Mouse (Mus musculus): Measurements from ENCODE around the gene Mex3d. TPM values are rescaled to one million over a fixed set of nuclear protein-coding genes. Genes with fewer than 3 reads are reported as not detected.
"Not testable (repeated sequence)": the region's sequence is repeated elsewhere in the genome, so short reads cannot be mapped to it uniquely, and the experiment has no call there.

The Mex3d gene
- polyA plus RNA-seq, 1 experiment from 2014 or later, result 12.2 TPM

DNA sequence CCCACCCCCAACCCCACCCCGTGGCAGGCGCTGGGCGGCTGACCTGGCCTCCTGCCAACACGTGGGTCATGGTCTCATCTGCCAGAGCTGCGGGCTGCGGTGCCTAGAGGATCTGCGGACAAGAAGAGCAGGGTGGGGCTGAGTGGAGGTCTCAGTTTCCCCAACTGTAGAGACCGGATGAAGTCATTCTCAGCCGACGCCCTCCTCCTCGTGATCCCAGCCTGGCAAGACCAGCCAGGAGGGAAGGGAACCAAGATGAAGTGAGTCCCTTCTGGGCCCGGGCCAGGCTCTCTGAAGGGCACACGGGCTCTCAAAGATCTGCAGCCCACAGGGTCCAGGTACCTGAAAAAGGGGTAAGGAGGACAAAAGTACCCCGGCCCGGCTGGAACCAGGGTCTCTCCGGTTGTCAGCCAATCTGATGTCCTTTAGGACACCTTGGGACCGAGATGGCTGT, 39.9 kb downstream of the Mex3d start:
- Histone ChIP-seq H3K4me3 (ENCODE audit: low read depth, low read length) (no peak overlapping the region), H3K4me1 (ENCODE audit: control insufficient read depth, insufficient read depth, low read length) (0 out of 2 replicates have a peak, but pooled peaks cover 3% of the 10 kb centered on the region), H3K9me3 (ENCODE audit: control insufficient read depth, low read length) (no peaks in the 10 kb centered on the region), H3K9ac (replicated peaks; ENCODE audit: low read depth, low read length) (no peak overlapping the region), H3K27ac (ENCODE audit: low read depth, low read length) (no peak overlapping the region; the same call in 1 of the 2 replicates), H3K4me2 (ENCODE audit: low read depth, low read length) (no peak overlapping the region), H3K27me3 (ENCODE audit: control insufficient read depth, insufficient read depth, low read length) (peaks cover 58% of the 10 kb centered on the region), H3K36me3 (ENCODE audit: control insufficient read depth, insufficient read depth, low read length) (no peaks in the 10 kb centered on the region)
- 12% methylated on average over 15 of the region's 17 CpGs for WGBS
- no peak for ATAC-seq (ENCODE audit: low read depth)

DNA sequence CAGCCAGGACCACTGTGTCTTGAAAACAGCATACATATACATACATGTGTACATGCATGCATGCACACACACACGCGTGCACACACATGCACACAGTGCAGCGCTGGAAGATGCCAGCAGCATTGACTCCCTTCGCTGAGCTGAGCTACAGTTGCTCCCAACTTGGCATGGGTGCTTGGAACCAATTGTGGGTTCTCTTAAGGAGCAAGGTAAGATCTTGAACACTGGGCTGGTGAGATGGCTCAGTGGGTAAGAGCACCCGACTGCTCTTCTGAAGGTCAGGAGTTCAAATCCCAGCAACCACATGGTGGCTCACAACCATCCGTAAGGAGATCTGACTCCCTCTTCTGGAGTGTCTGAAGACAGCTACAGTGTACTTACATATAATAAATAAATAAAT, 41.5 kb downstream of the Mex3d start:
- not testable (repeated sequence) for H3K36me3 ChIP-seq (ENCODE audit: control insufficient read depth, insufficient read depth, low read length); H3K9me3 ChIP-seq (ENCODE audit: control insufficient read depth, low read length); H3K27ac ChIP-seq (ENCODE audit: low read depth, low read length); H3K4me1 ChIP-seq (ENCODE audit: control insufficient read depth, insufficient read depth, low read length); H3K4me3 ChIP-seq (ENCODE audit: low read depth, low read length); H3K9ac ChIP-seq (replicated peaks; ENCODE audit: low read depth, low read length); ATAC-seq (ENCODE audit: low read depth); H3K4me2 ChIP-seq (ENCODE audit: low read depth, low read length)
- H3K27me3 ChIP-seq (ENCODE audit: control insufficient read depth, insufficient read depth, low read length), result peaks cover 73% of the 10 kb centered on the region
- 84% methylated on average over 5 of the region's 6 CpGs for WGBS

DNA sequence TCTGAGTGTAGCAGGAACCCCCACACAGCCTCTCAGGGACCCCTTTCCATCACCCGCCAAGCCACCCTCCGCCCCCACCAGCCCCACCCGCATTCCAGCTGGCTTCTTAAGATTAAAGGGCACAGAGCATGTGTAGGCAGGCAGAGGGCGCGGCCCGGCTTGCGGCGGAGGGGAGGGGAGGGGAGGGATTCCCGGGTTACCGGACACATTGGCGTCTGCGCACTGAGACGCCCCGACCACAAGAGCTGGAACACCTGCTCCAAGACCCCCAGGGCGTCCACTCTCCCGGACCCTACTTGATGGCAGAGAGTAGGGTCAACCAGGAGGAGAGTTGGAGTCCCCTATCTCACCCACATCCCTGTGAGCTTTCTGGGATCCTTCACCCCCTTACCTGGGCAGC, 42.3 kb downstream of the Mex3d start:
- no peak overlapping the region for H3K4me2 ChIP-seq (ENCODE audit: low read depth, low read length)
- no peak overlapping the region for H3K4me3 ChIP-seq (ENCODE audit: low read depth, low read length)
- peaks cover 7% of the 10 kb centered on the region; the same call in 1 of the 2 replicates for H3K4me1 ChIP-seq (ENCODE audit: control insufficient read depth, insufficient read depth, low read length)
- ATAC-seq (ENCODE audit: low read depth), result no peak
- 2% methylated on average over 16 of the region's 16 CpGs for WGBS
- no peaks in the 10 kb centered on the region; the same call in 1 of the 2 replicates for H3K36me3 ChIP-seq (ENCODE audit: control insufficient read depth, insufficient read depth, low read length)
- H3K27ac ChIP-seq (ENCODE audit: low read depth, low read length), result no peak overlapping the region
- peaks cover 78% of the 10 kb centered on the region for H3K27me3 ChIP-seq (ENCODE audit: control insufficient read depth, insufficient read depth, low read length)
- H3K9me3 ChIP-seq (ENCODE audit: control insufficient read depth, low read length), result no peaks in the 10 kb centered on the region
- H3K9ac ChIP-seq (replicated peaks; ENCODE audit: low read depth, low read length), result no peak overlapping the region

DNA sequence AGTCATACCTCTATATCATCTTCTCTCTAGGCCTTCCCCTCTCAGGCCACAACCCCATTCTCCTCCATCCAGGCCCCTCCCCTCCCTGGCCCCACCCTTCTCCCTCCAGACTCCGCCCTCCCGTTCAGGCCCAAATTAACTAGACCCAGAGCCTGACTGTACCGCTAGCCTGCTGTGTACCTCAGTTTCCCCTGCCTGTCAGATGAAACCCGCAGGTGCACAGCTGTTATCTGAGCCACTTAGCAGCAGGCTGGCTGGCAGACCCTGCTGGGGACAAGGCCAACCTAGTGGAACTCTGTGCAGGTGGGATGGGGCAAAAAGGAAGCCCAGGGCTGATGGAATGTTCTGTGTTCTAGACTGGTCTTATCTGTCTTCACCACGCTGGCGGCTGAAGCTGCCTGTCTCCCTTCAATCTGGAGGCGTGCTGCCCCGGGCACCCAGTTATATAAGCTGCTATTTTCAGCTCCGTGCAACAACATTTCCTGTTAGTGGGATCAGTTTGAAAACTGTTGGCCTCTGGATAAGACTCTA, 43.3 kb downstream of the Mex3d start:
- no peaks in the 10 kb centered on the region for H3K9me3 ChIP-seq (ENCODE audit: control insufficient read depth, low read length)
- no peak for ATAC-seq (ENCODE audit: low read depth)
- H3K4me2 ChIP-seq (ENCODE audit: low read depth, low read length), result no peak overlapping the region
- no peak overlapping the region for H3K4me3 ChIP-seq (ENCODE audit: low read depth, low read length)
- 40% methylated on average over 9 of the region's 9 CpGs for WGBS
- H3K9ac ChIP-seq (replicated peaks; ENCODE audit: low read depth, low read length), result no peak overlapping the region
- H3K4me1 ChIP-seq (ENCODE audit: control insufficient read depth, insufficient read depth, low read length), result peaks cover 10% of the 10 kb centered on the region; the same call in 1 of the 2 replicates
- H3K36me3 ChIP-seq (ENCODE audit: control insufficient read depth, insufficient read depth, low read length), result no peaks in the 10 kb centered on the region; the same call in 1 of the 2 replicates
- no peak overlapping the region for H3K27ac ChIP-seq (ENCODE audit: low read depth, low read length)
- peaks cover 69% of the 10 kb centered on the region for H3K27me3 ChIP-seq (ENCODE audit: control insufficient read depth, insufficient read depth, low read length)

- H3K4me3 ChIP-seq (ENCODE audit: low read depth, low read length), result peak overlapping the region; percentile 25; the same call in 1 of the 2 replicates
- no peaks in the 10 kb centered on the region; the same call in 1 of the 2 replicates for H3K36me3 ChIP-seq (ENCODE audit: control insufficient read depth, insufficient read depth, low read length)
- peaks cover 10% of the 10 kb centered on the region; the same call in 1 of the 2 replicates for H3K4me1 ChIP-seq (ENCODE audit: control insufficient read depth, insufficient read depth, low read length)
- no peaks in the 10 kb centered on the region for H3K9me3 ChIP-seq (ENCODE audit: control insufficient read depth, low read length)
- peak; percentile 13; the same call in 1 of the 2 replicates for ATAC-seq (ENCODE audit: low read depth)
- peaks cover 63% of the 10 kb centered on the region for H3K27me3 ChIP-seq (ENCODE audit: control insufficient read depth, insufficient read depth, low read length)
- 23% methylated on average over 13 of the region's 13 CpGs for WGBS
- no peak overlapping the region for H3K9ac ChIP-seq (replicated peaks; ENCODE audit: low read depth, low read length)
- no peak overlapping the region for H3K27ac ChIP-seq (ENCODE audit: low read depth, low read length)
- H3K4me2 ChIP-seq (ENCODE audit: low read depth, low read length), result peak overlapping the region; percentile 40
These were observed 44.0 kb downstream of the Mex3d start for GRCm38 (mm10) chr10:80343425-80343895.

DNA sequence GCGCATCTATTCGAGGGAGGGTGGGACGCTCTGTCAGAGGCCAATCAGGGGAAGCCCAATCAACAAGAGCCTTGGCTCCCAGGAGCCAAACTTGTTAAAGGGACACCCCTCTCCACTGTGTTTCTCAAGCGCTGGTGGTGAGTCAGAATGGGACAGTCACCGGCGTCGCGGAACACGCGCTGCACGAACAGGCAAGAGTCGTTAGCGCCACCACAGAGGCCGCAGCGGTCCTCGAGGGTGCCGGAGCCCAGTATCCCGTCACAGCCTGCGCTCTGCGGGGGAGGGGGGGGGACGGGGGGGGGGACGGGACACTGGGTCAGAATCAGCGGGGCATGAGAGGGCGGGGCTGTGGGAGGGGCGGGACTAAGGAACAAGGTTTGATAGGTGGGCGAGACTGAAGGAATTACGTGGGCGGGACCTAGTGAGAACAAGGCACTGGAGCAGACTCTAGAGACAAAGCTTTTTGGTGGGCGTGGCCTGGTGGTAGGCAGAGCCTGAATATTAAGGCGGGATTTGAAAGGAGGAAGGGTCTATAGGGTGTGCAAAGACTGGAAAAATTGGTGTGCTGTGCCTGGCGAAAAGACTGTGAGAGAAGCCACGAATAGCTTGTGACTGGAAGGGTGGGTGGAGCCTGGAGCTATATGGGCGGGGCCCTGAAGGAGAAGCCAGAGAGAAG, 44.6 kb downstream of the Mex3d start:
- peaks cover 57% of the 10 kb centered on the region for H3K27me3 ChIP-seq (ENCODE audit: control insufficient read depth, insufficient read depth, low read length)
- peak overlapping the region; percentile 25; the same call in 1 of the 2 replicates for H3K4me3 ChIP-seq (ENCODE audit: low read depth, low read length)
- ATAC-seq (ENCODE audit: low read depth), result peak; percentile 52
- no peak overlapping the region for H3K27ac ChIP-seq (ENCODE audit: low read depth, low read length)
- H3K9me3 ChIP-seq (ENCODE audit: control insufficient read depth, low read length), result no peaks in the 10 kb centered on the region
- under 1% methylated on average over 33 of the region's 33 CpGs for WGBS
- H3K4me1 ChIP-seq (ENCODE audit: control insufficient read depth, insufficient read depth, low read length), result peaks cover 10% of the 10 kb centered on the region; the same call in 1 of the 2 replicates
- no peaks in the 10 kb centered on the region; the same call in 1 of the 2 replicates for H3K36me3 ChIP-seq (ENCODE audit: control insufficient read depth, insufficient read depth, low read length)
- no peak overlapping the region for H3K9ac ChIP-seq (replicated peaks; ENCODE audit: low read depth, low read length)
- peak overlapping the region; percentile 40 for H3K4me2 ChIP-seq (ENCODE audit: low read depth, low read length)

DNA sequence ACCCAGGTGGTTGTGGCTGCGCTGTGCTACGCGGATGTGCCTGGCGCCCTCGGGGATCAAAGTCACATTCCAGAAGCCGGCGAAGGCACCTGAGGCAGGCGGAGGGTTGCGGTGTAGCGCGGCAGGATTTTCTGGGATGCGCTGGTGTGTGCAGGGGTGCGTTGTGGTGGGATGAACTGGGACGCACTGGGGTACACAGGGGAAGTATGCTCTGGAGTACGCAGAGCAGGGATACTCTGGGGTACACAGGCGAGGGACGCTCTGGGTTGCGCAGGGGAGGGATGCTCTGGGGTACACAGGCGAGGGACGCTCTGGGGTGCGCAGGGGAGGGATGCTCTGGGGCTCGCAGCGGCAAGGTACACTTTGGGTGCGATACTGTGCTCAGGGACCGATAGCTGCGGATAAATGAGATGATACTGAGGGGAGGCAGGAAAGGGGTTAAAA, 45.1 kb downstream of the Mex3d start:
- peak overlapping the region; percentile 25; the same call in 1 of the 2 replicates for H3K4me3 ChIP-seq (ENCODE audit: low read depth, low read length)
- H3K9ac ChIP-seq (replicated peaks; ENCODE audit: low read depth, low read length), result no peak overlapping the region
- no peaks in the 10 kb centered on the region for H3K9me3 ChIP-seq (ENCODE audit: control insufficient read depth, low read length)
- no peak overlapping the region for H3K27ac ChIP-seq (ENCODE audit: low read depth, low read length)
- WGBS, result 1% methylated on average over 26 of the region's 26 CpGs
- peak overlapping the region; percentile 40; the same call in 1 of the 2 replicates for H3K4me2 ChIP-seq (ENCODE audit: low read depth, low read length)
- ATAC-seq (ENCODE audit: low read depth), result peak; percentile 45; the same call in 1 of the 2 replicates
- H3K36me3 ChIP-seq (ENCODE audit: control insufficient read depth, insufficient read depth, low read length), result no peaks in the 10 kb centered on the region; the same call in 1 of the 2 replicates
- peaks cover 52% of the 10 kb centered on the region for H3K27me3 ChIP-seq (ENCODE audit: control insufficient read depth, insufficient read depth, low read length)
- peaks cover 10% of the 10 kb centered on the region; the same call in 1 of the 2 replicates for H3K4me1 ChIP-seq (ENCODE audit: control insufficient read depth, insufficient read depth, low read length)

- H3K27ac ChIP-seq (ENCODE audit: low read depth, low read length), result no peak overlapping the region
- peaks cover 10% of the 10 kb centered on the region; the same call in 1 of the 2 replicates for H3K4me1 ChIP-seq (ENCODE audit: control insufficient read depth, insufficient read depth, low read length)
- no peaks in the 10 kb centered on the region for H3K9me3 ChIP-seq (ENCODE audit: control insufficient read depth, low read length)
- H3K9ac ChIP-seq (replicated peaks; ENCODE audit: low read depth, low read length), result no peak overlapping the region
- H3K27me3 ChIP-seq (ENCODE audit: control insufficient read depth, insufficient read depth, low read length), result peaks cover 49% of the 10 kb centered on the region
- WGBS, result 1% methylated on average over 47 of the region's 47 CpGs
- no peaks in the 10 kb centered on the region; the same call in 1 of the 2 replicates for H3K36me3 ChIP-seq (ENCODE audit: control insufficient read depth, insufficient read depth, low read length)
- peak overlapping the region; percentile 40; the same call in 1 of the 2 replicates for H3K4me2 ChIP-seq (ENCODE audit: low read depth, low read length)
- ATAC-seq (ENCODE audit: low read depth), result 0 out of 2 replicates have a peak, but pooled peaks have one; percentile 4
- no peak overlapping the region; the same call in 1 of the 2 replicates for H3K4me3 ChIP-seq (ENCODE audit: low read depth, low read length)
These were observed 45.8 kb downstream of the Mex3d start for GRCm38 (mm10) chr10:80341491-80342304.

Data from neural tube, embryonic 14.5 days (tissue).